Mouse (Mus musculus) cerebellum, adult 2 months (tissue): ENCODE results near the gene Hjurp.

Source experiments
- CTCF ChIP-seq: fragments of 200-500 bp; IDR thresholded peaks from 2 replicates; pipeline ENCODE4 v1.5.1; 2011; ENCODE audit warnings: low read depth, mild to moderate bottlenecking, control low read depth, low read length, moderate library complexity, borderline replicate concordance; ENCODE audit not compliant: insufficient read depth
- POLR2A ChIP-seq: fragments of 200-500 bp; IDR thresholded peaks from 2 replicates; pipeline ENCODE4 v1.6.1; 2011; ENCODE audit warnings: low read length, control low read depth, borderline replicate concordance; ENCODE audit not compliant: insufficient read depth

DNA sequence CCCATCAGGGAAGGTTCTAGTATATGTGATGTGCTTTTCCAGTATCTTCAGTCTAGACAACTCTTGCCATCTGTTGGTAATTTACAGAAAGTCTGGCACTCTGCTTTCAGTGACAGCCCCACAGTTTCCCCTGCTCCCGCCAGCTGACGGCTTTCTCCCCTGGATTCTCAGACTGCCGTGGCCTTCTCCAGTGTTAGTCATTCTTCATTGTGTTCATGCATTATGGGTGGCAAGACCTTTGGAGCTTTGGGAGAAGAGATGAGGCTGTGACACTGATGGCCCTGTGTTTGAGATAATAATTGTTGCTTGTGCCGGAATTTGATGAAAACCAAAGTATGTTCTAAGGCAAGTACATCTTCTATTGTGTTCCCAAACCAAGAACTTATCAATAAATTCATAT is 58.8 kb downstream of the Hjurp start:
- TF ChIP-seq POLR2A (no peak), CTCF (no peak)
